Mouse (Mus musculus) heart, adult 2 months (tissue): ENCODE results near the gene Slc35b1. TPM values are rescaled to one million over a fixed set of nuclear protein-coding genes. Genes with fewer than 3 reads are reported as not detected.

Source experiments
- DNase-seq, 2 experiments: peaks; one replicate each; pipeline ENCODE4 v3.0.0; 2021
- H3K27ac ChIP-seq: fragments of 200-600 bp; 2 replicates; pipeline ENCODE4 v1.8.1; 2022
- H3K27me3 ChIP-seq: fragments of 200-500 bp; 2 replicates; pipeline ENCODE4 v1.6.1; 2012; ENCODE audit warnings: mild to moderate bottlenecking, low read length, inconsistent platforms, mixed read lengths; ENCODE audit not compliant: control insufficient read depth, insufficient read depth
- H3K36me3 ChIP-seq: fragments of 200-500 bp; 2 replicates; pipeline ENCODE4 v1.6.1; 2012; ENCODE audit warnings: low read length, inconsistent platforms; ENCODE audit not compliant: control insufficient read depth, insufficient read depth
- H3K4me1 ChIP-seq: fragments of 200-500 bp; 2 replicates; pipeline ENCODE4 v1.6.1; 2011; ENCODE audit warnings: low read length; ENCODE audit not compliant: control insufficient read depth, insufficient read depth
- H3K4me3 ChIP-seq: fragments of 200-600 bp; 2 replicates; pipeline ENCODE4 v1.8.1; 2022
- H3K79me2 ChIP-seq: fragments of 200-500 bp; replicated peaks from 2 replicates; pipeline ENCODE4 v1.6.1; 2012; ENCODE audit warnings: mild to moderate bottlenecking, inconsistent platforms, low read length, moderate library complexity, mixed read lengths; ENCODE audit not compliant: control insufficient read depth, insufficient read depth
- H3K9ac ChIP-seq: fragments of 200-500 bp; 2 replicates; pipeline ENCODE4 v1.6.1; 2012; ENCODE audit warnings: low read depth, mild to moderate bottlenecking, control low read depth, inconsistent platforms, low read length, mixed read lengths
- CTCF ChIP-seq: fragments of 200-600 bp; IDR thresholded peaks from 2 replicates; pipeline ENCODE4 v1.8.1; 2022; ENCODE audit warnings: antibody characterized with exemption, mild to moderate bottlenecking, moderate library complexity
- EP300 ChIP-seq: fragments of 200-500 bp; IDR thresholded peaks from 2 replicates; pipeline ENCODE4 v1.6.1; 2011; ENCODE audit warnings: low read depth, low read length, control low read depth; ENCODE audit not compliant: insufficient read depth
- POLR2A ChIP-seq: fragments of 200-500 bp; IDR thresholded peaks from 2 replicates; pipeline ENCODE4 v1.6.1; 2011; ENCODE audit warnings: mild to moderate bottlenecking, low read depth, low read length, control low read depth; ENCODE audit not compliant: insufficient read depth
- WGBS: fragments of 180-500 bp; shearing (Covaris S2); methylation state at CpG from one replicate; pipeline ENCODE4 v1.1.7; 2018; 5-methylcytosine and 5-hydroxymethylcytosine counted together
- intact Hi-C: fragments of 180-260 bp; cut with DNase I; formaldehyde crosslinking; loops from one replicate; pipeline ENCODE4 v1.15.1; 2025
- polyA plus RNA-seq: library from polyadenylated mRNA; depleted of rRNA; stranded (reverse); fragments of >200 nt; gene quantifications from 2 replicates; pipeline ENCODE4 v1.2.3, GENCODE M21; 2012; rRNA removed
- total RNA-seq, 2 experiments: library from RNA; stranded (reverse); gene quantifications; 2 replicates each; pipeline ENCODE4 v1.2.3; 2021

The Slc35b1 gene
- total and polyA plus RNA-seq, 3 experiments, result 34.2 to 47.2 (median 41.3) TPM

DNA sequence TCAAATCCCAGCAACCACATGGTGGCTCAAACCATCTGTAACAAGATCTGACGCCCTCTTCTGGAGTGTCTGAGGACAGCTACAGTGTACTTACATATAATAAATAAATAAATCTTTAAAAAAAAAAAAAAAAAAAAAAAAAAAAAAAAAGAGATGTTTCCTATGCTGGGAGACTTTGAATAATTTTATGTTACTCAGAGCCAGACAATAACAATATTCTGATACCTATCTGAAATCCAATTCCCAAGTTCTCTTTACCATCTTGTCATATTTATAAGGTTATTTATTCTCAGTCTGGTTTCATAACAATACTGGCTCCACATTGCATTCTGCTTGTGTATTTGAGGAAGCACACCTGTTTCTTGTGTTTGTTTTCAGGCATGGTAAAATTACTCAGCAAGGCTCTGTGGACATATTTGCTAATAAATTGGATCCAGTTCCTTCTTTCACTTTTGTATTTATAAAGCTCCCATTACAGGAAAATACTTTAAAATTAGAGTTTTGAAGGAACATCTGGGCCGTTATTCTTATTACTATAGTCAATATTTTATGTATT is 36.5 kb downstream of the Slc35b1 start:
- peak overlapping the region; percentile 29 for H3K27ac ChIP-seq
- TF ChIP-seq POLR2A (no peak), CTCF (peak; percentile 17; the same call in 1 of the 2 replicates)
- no peaks in the 10 kb centered on the region for H3K27me3 ChIP-seq
- WGBS, result 48% methylated on average over 2 of the region's 2 CpGs
- H3K9ac ChIP-seq, result no peak overlapping the region
- H3K36me3 ChIP-seq, result peaks cover 41% of the 10 kb centered on the region
- peaks cover 14% of the 10 kb centered on the region for H3K4me1 ChIP-seq
- intact Hi-C loops, result no loop called here
- no peak for DNase-seq
- no peak overlapping the region for H3K4me3 ChIP-seq
- H3K79me2 ChIP-seq, result peaks cover 9% of the 10 kb centered on the region

DNA sequence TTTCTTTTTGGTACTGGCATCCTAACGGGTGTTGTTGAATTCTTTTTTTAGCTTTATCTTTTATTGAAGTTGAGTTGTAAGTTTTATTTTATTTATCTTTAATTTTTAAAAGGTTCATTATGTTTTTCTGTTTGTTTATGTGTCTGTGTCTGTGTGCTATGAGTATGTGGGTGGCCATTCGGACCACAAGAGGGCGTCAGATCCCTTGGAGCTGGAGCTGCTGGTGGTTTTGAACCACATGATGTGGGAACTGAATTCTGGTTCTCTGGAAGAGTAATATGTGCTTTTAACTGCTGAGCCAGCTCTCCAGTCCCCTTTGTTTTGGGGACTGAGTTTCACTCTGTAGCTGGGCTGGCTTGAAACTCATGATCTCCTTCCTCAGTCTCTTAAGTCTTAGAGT is 39.0 kb downstream of the Slc35b1 start:
- intact Hi-C loops, result no loop called here
- Histone ChIP-seq H3K27me3 (no peaks in the 10 kb centered on the region), H3K27ac (no peak overlapping the region; the same call in 1 of the 2 replicates)

DNA sequence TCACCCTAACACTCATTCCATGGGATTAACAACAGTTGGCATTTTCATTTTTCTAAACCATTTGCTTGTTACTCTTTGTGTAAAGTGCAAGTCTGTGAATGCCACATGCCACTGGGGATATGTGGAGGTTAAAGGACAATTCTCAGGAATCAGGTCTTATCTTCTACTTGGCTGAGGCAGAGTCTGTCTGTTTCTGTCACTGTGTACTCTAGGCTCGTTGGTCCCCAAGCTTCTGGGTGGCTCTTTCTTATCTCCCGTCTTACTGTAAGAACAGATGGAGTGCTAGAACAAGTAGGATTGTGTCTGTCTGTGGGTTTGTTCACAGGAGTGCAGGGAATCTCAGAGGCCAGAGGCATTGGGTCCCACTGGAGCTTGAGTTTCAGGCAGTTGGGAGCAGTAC is 46.9 kb downstream of the Slc35b1 start:
- TF ChIP-seq EP300, result no peak
- no peak for TF ChIP-seq CTCF
- no peak for TF ChIP-seq POLR2A
- H3K27me3 ChIP-seq, result no peaks in the 10 kb centered on the region
- peaks cover 13% of the 10 kb centered on the region for H3K4me1 ChIP-seq
- 40% methylated on average over 2 of the region's 2 CpGs for WGBS
- no peak overlapping the region for H3K4me3 ChIP-seq
- intact Hi-C loops, result no loop called here
- H3K36me3 ChIP-seq, result peaks cover 32% of the 10 kb centered on the region
- DNase-seq, result no peak
- peak overlapping the region; percentile 36; the same call in 1 of the 2 replicates for H3K27ac ChIP-seq
- H3K9ac ChIP-seq, result no peak overlapping the region
- peaks cover 7% of the 10 kb centered on the region; the same call in 1 of the 2 replicates for H3K79me2 ChIP-seq

More for the DNA sequence above, 39.0 kb downstream of the Slc35b1 start:
- TF ChIP-seq EP300 (no peak), CTCF (peak; percentile 48)
- Histone ChIP-seq H3K36me3 (peaks cover 26% of the 10 kb centered on the region), H3K9ac (no peak overlapping the region), H3K79me2 (peaks cover 4% of the 10 kb centered on the region), H3K4me1 (peaks cover 8% of the 10 kb centered on the region), H3K4me3 (no peak overlapping the region)
- no peak for DNase-seq
- WGBS, result 75% methylated on average over 3 of the region's 3 CpGs

- intact Hi-C loops, result loop anchor here (1.0 kb wide), 1 partner anchor 34 kb away; no protein-coding TSS in a partner anchor
- Histone ChIP-seq H3K9ac (no peak overlapping the region), H3K27me3 (no peaks in the 10 kb centered on the region), H3K36me3 (peaks cover 32% of the 10 kb centered on the region), H3K27ac (no peak overlapping the region), H3K4me3 (no peak overlapping the region), H3K79me2 (peaks cover 7% of the 10 kb centered on the region; the same call in 1 of the 2 replicates), H3K4me1 (peaks cover 13% of the 10 kb centered on the region)
- DNase-seq, result peak in 1 of 2 experiments; percentile 61
- TF ChIP-seq CTCF, result peak; percentile 78
- no peak for TF ChIP-seq POLR2A
- WGBS, result 96% methylated on average over 2 of the region's 2 CpGs
Observed at GRCm38 (mm10) chr11:95432194-95432593, 47.7 kb downstream of the Slc35b1 start.

Other genes starting within 250 kb of the Slc35b1 start
- gene Dlx4, start 238.4 kb upstream of the Slc35b1 start, total RNA-seq, result not detected
- 0.04 TPM in 1 of 2 replicates, not detected in the other for gene Dlx4, start 238.4 kb upstream of the Slc35b1 start, polyA plus RNA-seq
- not detected for gene Tac4, start 123.2 kb upstream of the Slc35b1 start, total RNA-seq
- 0.12 TPM in 1 of 2 replicates, not detected in the other for gene Tac4, start 123.2 kb upstream of the Slc35b1 start, polyA plus RNA-seq
- gene Kat7, start 74.4 kb upstream of the Slc35b1 start, total RNA-seq, result 10 to 100 TPM; 25.9 to 28.6 TPM
- 19.8 and 31.4 TPM in 2 replicates for gene Kat7, start 74.4 kb upstream of the Slc35b1 start, polyA plus RNA-seq
- gene Fam117a, start 47.7 kb upstream of the Slc35b1 start, total RNA-seq, result 1 to 10 TPM; 8.6 to 10.0 TPM
- gene Fam117a, start 47.7 kb upstream of the Slc35b1 start, polyA plus RNA-seq, result 9.1 and 19.0 TPM in 2 replicates
- gene Spop, start 29.4 kb downstream of the Slc35b1 start, total RNA-seq, result 100 to 1,000 TPM; 155 to 170 TPM
- 69.3 and 112 TPM in 2 replicates for gene Spop, start 29.4 kb downstream of the Slc35b1 start, polyA plus RNA-seq
- under 1 TPM; 0.55 to 0.73 TPM for gene Nxph3, start 129.9 kb downstream of the Slc35b1 start, total RNA-seq
- gene Nxph3, start 129.9 kb downstream of the Slc35b1 start, polyA plus RNA-seq, result 0.57 and 0.76 TPM in 2 replicates
- gene Ngfr, start 203.0 kb downstream of the Slc35b1 start, total RNA-seq, result 1 to 10 TPM in 1 of 2 experiments, under 1 TPM in 1; 0.26 to 1.0 TPM
- 2.2 and 2.7 TPM in 2 replicates for gene Ngfr, start 203.0 kb downstream of the Slc35b1 start, polyA plus RNA-seq